Mouse (Mus musculus) CD4-positive, CD25-positive, alpha-beta regulatory T cell, adult 4 months (primary cell): ENCODE results near the gene Pde8b. TPM values are rescaled to one million over a fixed set of nuclear protein-coding genes. Genes with fewer than 3 reads are reported as not detected.
A peak's percentile ranks its signal among the peaks of the same experiment; 100 is the strongest.

ENCODE experiments used
- ATAC-seq: one replicate; pipeline ENCODE4 v1.8.0; 2017
- polyA plus RNA-seq, 2 experiments: library from polyadenylated mRNA; unstranded; fragments of 100-300 nt; shearing (Covaris generic); gene quantifications; one replicate each; pipeline ENCODE4 v1.2.1; 2017

Gene Pde8b
- polyA plus RNA-seq, 2 experiments from 2014 or later, result 0.74 to 1.8 TPM

DNA sequence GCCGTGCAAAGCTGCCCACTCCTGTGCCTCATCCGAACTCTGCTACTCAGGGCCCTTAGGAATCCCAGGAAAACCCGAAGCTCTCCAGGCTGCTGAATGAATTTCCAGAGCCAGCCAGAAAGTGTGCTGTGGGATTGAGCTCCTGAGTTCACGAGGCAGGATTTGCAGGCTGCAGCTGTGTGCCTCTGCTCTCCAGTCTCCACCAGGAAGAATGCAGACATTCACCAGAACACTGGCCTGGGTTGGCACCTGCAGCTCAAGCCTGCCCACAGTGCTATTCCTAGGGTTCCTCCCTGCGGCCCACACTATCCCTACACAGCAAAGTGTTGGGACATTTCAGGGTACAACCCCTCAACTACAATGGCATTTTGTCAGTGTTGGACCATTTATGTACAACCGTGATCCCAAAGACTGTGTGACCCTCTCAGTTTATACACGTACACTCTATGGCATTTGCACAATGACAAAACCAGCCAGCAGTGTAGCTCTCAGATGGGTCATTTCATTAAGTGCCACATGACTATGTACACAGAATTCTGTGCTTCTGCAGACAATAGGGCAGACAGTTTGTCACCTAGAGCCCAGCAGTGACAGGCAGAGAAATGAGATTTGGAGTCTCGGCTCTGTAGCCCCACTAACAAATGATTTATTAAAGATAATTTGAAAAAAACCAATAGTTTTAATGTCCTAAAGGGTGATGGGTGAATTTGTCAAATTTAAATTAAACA is 176.5 kb downstream of the Pde8b start:
- no peak for ATAC-seq

DNA sequence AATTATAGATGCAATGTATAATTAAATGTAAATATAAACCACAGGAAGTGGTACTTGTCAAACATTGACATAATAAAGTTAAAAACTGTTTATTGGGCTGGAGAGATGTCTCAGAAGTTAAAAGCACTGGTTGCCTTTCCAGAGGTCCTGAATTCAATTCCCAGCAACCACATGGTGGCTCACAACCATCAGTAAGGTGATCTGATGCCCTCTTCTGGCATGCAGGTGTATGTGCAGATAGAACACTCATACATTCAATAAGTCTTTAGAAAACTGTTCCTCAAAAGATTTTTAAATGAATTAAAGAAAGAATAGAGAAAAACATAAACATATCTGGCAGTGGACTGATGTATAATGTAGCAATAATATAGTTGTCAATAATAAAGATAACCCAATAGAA is 179.9 kb downstream of the Pde8b start:
- ATAC-seq, result no peak

DNA sequence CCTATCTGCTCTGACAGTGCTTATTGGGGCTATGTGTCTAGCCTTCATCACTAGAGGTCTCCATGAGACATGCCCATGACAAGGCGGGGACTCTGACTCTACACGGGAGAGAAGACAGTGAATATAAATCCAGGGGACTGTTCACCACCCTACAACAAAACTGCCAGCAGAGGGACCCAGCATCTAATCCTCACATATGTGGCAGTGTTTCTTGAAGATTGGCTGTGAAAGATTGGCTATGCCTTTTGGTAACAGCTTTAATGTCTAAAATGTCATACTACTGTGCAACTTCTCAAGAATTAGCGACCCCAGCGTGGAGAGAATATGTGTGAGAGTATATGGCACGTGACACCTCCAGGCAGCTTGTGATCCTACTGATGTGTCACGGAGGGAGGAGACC is 182.3 kb downstream of the Pde8b start:
- ATAC-seq, result no peak

DNA sequence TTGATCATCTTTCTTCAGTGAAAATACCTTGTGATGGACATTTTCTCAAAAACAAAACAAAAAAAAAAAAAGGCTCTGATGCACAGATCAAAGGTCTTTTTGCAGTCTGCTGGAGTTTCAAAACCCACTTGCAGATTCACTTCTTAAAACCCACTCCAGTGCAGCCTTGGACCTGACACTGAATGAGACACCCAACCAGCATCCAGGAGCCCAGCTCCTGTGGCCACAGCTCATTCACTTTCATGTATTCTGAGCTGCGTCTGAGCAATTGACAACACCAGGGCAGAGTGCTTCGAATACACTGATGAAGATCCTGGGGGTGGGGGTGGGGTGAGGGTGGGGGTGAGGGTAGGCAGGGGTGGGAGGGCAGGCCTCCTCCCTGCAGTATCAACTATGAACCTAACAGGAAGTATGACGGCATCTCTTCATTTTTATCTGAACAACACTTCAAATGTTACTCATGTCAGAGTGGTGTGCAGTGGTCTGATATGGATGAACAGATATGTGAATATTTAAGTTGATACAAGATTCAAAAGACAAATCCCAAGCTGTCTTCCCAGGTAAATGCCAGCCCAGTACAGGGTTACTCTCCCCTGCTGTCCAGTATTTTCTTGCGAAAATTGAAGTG is 186.6 kb downstream of the Pde8b start:
- ATAC-seq, result peak; percentile 87

DNA sequence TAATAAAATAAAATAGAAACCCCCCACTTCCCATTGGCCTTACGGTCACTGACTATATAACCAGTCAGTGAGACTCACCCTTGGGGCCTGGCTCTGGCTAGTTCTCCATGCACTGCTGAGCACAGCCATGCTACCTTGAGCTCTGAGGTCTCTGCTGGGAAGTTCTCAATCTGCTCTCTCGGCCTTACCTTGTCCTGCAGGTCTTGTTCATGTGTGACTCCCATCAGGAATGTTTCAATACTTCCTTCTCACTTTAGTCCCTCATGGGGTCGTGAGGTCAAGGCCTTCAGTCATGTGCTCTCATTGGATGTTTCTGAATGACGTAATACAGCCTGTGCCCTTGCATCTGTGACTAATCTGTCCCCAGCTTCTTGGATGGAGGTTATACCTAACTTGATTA is 191.3 kb downstream of the Pde8b start:
- no peak for ATAC-seq

DNA sequence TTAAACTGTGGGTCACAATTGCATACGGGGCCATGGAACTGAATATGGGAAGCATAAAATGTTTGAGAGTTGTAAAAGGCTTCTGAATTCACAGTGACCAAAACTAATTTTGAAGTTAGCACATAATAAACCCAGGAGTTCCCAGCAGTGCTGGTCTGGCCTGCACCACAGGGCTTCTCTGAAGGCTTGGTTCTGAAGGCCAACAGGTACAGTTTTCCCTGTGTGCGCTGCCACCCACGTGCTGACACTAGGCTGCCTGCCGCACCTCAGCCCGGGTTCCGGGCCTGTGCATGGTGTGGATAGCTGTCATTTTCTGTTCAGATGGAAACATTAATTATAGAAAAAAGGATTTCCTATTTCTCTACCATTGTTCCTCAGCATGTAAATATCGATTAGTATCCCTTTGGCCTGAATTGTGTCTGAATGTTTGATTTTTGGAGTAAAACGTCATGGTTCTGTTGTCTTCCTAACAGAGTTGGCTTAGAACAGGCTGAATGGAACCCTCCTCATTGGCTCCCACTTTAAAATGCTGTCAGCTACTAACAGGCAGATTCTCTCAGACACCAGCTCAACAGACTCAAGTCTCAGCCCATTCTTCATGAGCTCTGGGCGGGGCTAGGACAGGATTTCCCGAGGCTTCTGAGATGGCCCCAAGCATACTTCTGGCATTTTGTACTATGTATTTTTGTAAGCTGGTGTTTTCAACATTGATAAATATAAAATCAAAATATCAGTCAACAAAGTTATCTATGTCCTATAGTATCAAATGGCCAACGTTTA is 193.4 kb downstream of the Pde8b start:
- ATAC-seq, result no peak

DNA sequence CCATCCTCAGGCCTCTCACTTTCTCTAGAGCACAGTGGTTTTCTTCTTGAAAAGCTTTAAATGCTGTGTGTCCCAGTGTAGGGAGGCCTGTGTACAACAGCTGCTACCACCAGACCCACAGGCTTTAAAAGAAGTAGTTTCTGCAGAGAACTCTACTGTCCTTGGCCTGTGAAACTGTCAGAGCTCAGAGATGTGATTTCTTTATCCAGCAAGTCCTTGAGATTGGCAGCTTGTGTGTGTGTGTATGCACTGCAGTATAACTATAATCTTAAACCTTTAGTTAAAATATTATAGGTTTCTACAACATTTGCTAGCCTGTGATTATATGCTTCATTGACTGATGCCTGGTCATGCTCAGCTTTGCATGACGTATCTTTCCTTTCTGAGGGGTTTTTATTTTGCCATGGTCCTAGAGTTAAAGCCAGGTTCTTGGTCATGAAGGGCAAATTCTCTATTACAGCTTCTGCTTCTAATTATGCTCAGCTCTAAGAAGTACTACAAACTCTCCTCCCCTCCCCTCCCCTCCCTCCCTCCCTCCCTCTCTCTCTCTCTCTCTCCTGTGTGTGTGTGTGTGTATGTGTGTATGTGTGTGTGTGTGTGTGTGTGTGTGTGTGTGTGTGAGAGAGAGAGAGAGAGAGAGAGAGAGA is 194.3 kb downstream of the Pde8b start:
- no peak for ATAC-seq

DNA sequence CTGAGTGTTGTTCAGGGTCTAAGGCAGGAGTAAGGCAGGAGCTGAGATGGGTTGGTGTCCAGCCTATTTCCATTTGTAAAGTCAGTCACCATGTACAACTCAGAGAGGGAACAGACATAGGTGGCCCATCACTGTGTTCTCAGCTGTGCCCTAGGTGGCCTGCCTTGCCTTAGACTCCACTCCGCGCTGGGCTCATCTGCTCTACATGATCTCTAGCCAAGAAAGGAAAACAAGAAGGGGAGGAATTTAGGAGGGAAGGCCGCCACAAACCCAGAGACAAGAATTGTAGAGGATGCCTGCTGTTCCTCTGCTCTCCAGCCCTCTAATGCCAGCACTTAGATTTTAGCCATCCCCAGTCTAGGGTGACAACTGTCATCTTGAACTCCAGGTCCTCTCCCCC is 197.7 kb downstream of the Pde8b start:
- ATAC-seq, result no peak

DNA sequence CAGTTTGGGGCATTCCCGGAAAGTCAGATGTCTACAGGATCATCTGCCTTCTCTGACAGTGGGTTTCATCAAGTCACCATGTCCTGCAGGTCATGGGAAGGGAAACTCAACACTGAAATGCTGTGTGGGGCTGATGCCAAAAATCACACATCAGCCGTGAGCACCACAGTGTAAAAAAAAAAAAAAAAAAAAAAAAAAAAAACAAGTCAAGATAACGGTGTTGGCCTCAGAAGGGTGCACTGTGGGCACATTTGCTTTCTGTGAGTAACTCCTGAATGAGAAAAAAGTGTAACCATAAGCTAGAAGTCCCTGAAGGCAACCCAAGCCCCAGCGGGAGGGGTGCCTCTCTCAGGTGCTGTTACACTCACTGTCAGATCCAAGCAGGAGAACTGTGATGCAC is 199.7 kb downstream of the Pde8b start:
- ATAC-seq, result no peak

DNA sequence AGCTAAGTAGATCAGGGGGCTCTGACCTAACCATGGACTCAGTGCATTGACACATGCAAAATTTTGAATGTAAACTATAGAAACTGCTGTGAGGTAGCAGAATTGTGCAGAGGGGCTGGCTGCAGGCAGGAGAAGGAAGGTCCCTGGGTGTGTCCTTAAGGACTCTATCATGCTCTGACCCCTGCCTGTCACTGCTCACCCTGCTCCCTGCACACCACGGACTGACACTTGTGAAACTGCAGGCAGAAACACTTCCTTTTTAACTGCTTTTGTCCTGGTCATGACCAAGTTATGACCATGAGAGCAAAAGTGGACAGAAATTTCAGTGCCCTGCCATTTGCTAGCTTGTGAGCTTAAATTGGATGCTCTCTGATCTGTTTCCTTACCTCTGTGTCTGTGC is 206.0 kb downstream of the Pde8b start:
- no peak for ATAC-seq

DNA sequence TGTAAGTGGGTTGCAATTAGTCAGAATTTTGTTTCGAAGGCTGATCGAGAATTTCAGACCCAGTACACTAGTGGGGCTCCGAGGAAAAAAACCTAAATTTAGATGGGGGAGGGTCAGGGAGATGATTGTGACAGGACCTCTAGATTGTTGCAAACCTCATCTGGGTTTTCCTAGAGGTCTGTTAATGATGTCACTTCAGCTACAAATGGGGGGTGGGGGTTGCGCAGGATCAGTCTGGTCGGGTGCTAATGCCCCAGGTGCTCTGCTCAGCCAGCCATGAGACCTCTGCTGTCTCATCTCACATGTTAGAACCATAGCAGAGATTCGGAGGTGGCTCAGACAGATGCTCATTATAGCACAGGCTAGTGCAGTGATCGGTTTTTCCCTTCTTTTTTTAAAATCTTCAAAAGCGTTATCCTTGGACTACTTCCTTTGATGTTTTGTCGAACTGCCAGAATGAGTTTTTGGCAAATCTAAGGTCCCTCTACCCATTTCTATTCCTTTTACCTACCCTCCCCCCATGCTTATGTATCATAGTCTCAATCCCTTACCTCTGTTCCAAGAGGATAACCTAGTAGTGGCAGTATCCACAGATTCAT is 209.9 kb downstream of the Pde8b start:
- no peak for ATAC-seq

DNA sequence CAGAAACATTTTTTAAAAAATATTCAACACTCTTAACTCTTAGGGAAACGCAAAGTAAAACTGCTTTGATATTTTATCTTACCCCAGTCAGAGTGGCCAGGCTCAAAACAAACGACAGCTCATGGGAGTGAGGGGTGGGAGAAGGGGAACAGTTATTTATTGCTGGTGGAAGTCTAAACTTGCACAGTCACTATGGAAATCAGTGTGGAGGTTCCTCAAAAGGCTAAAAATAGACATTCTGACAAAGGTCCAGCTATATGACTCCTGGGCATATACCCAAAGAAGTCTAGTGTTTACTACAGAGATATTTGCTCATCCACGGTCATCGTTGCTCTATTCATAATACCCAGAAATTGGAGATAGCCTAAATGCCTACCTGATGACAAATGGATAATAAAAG is 211.9 kb downstream of the Pde8b start:
- ATAC-seq, result no peak

DNA sequence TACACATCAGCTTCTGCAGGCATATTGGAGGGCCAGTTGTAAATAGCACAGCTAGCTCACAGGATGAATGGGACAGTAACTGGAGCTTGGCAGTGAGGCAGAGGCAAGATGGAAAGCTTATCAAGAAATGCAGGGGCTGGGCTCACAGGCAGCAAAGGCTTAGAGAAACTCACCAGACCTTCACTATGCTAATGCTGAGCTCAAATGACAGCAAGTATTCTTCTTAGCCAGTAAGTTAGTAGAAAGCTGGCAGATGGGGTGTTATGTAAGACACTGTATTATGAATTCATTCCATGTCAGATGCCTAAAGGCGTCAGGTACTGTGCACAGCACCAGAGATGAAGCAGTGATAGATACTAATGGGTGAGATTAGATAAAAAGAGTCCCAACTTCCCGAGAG is 215.4 kb downstream of the Pde8b start:
- no peak for ATAC-seq

DNA sequence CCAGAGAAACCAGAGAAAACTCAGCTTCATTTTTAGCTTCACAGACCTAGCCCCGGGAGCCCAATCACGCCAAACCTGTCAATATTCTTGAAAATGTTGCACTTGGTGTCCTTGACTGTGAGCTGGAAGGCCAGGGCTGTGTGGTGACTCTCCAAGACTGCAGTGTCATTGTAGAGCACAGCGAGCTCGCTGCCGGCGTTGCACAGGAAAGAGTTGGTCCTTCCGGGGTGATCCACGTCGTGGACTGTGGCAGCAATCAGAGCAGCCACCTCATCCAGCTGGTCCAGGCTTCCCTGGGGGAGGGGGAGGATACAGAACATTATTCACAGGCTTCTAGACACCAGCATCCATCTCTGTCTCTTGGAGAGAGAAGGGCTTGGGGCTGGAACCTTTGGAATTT is 216.0 kb downstream of the Pde8b start:
- peak; percentile 57 for ATAC-seq

DNA sequence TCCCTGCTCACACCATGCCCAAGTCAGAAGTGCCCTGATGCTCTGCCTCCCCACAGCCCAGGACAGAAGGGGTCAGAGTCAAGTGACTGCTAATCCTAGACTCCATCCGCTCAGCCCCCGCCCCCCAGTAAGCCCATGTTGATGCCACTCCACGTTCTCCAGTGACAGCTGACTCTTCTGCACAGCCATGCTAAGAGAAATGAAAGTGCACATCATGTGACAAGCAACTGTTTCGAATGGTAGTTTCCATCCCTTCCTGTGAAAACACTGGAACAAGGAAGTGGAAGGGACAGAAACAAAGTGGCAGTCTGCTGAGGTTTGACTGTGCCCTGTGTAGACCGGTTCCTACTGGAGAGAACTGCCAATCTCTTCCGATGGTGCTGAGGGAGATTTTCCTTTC is 217.2 kb downstream of the Pde8b start:
- ATAC-seq, result no peak

DNA sequence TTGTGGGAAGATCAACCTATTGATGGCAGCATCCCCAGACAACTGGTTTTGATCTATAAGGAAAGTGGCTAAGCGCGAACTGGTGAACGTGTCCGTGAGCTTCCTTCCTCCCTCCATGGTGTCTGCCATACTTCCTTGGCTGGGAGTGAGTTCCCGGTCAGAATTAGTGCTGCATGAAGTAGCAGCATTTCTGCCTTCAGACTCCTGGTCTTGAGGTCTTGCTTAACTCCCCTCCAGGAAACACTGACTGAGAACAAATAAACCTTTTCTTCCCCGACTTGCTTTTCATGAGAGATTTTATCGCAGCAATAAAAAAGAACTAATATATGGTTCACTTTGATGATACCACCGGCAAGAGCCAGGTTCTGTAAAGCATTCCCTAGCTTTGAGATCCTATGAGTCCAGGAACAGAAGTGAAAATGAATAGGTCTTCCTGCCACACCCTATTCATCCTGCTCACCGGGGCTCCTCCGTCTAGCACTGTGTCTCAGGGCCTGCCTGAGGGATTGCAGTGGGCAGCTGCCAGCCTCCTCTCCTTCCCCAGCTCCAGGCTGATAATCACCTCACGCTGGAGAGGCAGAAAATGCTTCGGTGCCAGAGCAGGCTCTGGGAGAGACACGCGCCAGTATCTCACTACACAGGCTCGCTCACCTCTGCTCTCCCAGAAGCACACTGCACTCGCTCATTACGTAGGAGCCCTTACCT is 217.9 kb downstream of the Pde8b start:
- no peak for ATAC-seq

DNA sequence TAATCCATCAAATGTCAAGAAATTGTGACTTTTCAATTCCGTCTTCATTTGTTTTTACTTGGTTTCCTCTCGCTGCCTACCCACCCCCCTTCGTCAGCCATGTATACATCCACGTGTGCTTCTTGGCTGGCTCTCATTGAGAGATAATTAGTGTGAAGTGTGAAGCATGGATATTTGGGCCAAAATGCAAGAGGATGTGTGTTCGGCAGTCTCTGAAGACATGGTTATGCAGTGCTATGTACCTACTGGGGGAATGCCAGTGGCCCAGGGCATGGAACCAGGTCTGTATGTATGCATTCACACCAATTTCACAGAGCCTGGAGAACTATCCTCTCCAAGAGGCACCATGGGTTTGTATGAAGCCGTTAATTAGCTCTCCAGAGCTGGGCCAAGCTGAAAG is 219.3 kb downstream of the Pde8b start:
- no peak for ATAC-seq

DNA sequence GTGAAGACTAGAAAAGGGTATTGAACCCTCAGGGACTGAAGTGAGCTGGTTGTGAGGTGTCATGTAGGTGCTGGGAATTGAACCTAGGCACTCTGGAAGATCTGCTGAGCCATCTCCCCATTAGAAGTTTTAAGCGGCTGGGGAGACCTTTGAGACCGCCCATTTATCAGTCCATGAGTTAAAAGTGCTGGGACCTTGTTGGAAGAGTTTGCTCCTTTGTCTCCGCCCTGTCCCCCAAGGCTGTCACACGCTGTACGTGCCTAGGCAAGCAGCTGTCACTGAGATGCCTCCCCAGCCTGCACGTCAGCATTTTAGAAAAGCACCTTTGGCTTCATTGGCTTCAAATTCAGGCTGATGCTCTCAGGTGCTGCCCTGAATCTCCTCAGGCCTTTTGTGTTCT is 229.9 kb downstream of the Pde8b start:
- ATAC-seq, result no peak

DNA sequence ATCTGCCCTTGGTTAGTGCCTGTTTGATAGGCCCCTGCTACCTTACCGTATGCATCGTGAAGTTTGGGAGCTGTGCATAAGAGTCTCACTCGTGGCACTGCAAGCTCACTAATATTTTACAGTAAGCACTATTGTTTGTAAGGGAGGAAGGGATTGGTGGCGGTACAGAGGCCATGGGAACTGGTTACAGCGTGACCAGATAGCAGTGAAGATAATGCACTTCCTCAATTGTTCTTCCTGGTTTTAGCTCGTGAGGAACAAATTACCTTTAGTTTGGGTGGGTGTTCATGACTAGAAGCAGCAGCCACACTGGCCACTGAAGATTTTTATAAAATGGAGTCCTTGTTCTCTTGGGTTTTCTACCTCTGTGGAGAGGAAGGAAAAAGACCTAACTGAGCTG is 230.8 kb downstream of the Pde8b start:
- ATAC-seq, result no peak

DNA sequence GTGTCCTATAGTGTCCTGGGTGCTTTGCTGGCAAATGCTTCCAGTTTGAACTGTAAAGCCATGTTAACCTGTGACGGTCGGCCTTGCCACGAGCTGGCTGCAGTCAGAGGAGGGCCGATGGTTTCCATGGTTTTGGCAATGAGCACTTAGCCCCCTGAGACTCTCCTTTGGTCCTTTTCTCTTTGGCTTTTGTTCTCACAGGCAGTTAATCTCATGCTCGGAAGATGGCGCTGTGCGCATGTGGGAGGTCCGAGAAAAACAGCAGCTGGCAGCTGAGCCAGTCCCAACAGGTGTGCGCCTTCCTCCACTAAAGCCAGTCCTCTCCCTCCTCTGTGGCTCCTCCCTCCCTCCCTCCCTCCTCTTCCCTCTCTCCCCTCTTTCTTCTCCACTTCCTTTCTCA is 232.2 kb downstream of the Pde8b start:
- ATAC-seq, result peak; percentile 61

DNA sequence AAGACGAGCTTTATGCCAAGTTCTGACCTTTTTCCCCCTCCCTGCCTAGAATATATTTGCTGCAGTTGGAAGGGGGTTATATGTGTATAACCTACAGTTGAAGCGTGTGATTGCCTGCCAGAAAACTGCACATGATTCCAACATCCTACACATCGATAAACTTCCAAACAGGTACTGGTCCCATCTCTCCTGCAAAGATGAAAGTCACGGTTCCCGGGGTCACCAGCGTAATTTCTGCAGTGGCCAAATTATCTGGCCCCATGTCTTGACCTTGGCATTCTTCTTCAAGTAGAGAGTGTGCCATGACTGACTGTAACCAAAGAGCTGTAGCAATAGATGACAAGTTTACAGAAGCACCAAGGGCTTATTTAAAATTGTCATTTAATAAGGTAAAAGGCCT is 232.9 kb downstream of the Pde8b start:
- no peak for ATAC-seq

DNA sequence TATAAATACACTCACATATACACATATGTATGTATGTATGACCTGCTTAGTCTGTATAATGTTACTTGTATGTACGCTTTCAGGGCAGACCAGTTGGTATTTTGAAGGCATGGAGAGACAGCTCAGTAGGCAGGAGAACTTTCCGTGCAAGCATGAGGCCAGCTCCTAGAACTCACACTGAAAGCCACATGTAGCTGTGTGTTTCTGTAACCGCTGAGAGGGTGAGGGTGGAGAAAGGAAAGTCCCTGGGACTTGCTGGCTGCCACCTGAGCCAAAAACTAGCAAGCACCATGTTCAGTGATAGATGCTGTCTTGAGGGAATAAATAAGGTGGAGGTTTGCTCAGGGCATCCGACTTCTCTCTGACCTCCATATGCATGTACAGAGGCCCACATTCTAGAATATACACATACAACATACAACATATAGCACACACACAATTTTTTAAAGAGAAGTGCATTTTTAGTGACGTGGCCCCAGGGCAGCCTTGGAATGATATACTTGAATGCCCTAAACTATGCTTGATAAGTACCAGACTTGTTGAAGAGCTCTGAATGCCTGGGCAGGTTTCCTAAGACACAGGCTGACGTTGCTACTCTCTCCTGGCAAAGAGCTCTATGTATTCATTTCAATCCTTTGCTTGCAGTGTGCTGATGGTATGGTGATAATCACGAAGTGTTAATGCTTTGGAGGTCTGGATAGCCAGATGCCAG is 238.4 kb downstream of the Pde8b start:
- ATAC-seq, result no peak
